Mouse (Mus musculus) lung, embryonic 14.5 days (tissue): ENCODE results near the gene Zmiz1. TPM values are rescaled to one million over a fixed set of nuclear protein-coding genes. Genes with fewer than 3 reads are reported as not detected.
A peak's percentile ranks its signal among the peaks of the same experiment; 100 is the strongest.

Source experiments
- ATAC-seq: fragments of 200-750 bp; cut with Nextera tagmentation; 2 replicates; pipeline ENCODE4 v1.8.0; 2017; ENCODE audit warnings: mild to moderate bottlenecking, moderate TSS enrichment, moderate library complexity; ENCODE audit not compliant: insufficient read depth
- DNase-seq: peaks from one replicate; pipeline ENCODE4 v3.0.0-alpha.2; 2015
- H3K27ac ChIP-seq: fragments of 300-500 bp; sonication (generic); 2 replicates; pipeline ENCODE4 v1.5.1; 2014; ENCODE audit warnings: low read depth, mild to moderate bottlenecking, moderate library complexity
- H3K27me3 ChIP-seq: fragments of 300-500 bp; sonication (generic); 2 replicates; pipeline ENCODE4 v1.6.1; 2014; ENCODE audit warnings: low read length, control low read depth; ENCODE audit not compliant: insufficient read depth
- H3K36me3 ChIP-seq: fragments of 300-500 bp; sonication (generic); 2 replicates; pipeline ENCODE4 v1.6.1; 2014; ENCODE audit warnings: control low read depth; ENCODE audit not compliant: insufficient read depth
- H3K4me1 ChIP-seq: fragments of 300-500 bp; sonication (generic); 2 replicates; pipeline ENCODE4 v1.6.1; 2014; ENCODE audit warnings: antibody characterized with exemption, control low read depth; ENCODE audit not compliant: insufficient read depth
- H3K4me2 ChIP-seq: fragments of 300-500 bp; sonication (generic); 2 replicates; pipeline ENCODE4 v1.6.1; 2014; ENCODE audit warnings: mild to moderate bottlenecking
- H3K4me3 ChIP-seq: fragments of 300-500 bp; sonication (generic); 2 replicates; pipeline ENCODE4 v1.5.1; 2014; ENCODE audit warnings: low read depth, low read length
- H3K9ac ChIP-seq: fragments of 300-500 bp; sonication (generic); 2 replicates; pipeline ENCODE4 v1.6.1; 2014
- H3K9me3 ChIP-seq: fragments of 300-500 bp; sonication (generic); 2 replicates; pipeline ENCODE4 v1.6.1; 2016; ENCODE audit warnings: low read depth, low read length, control low read depth
- CTCF ChIP-seq: IDR thresholded peaks from 2 replicates; pipeline ENCODE4 v1.5.1; 2016; ENCODE audit warnings: antibody characterized with exemption, low read depth
- WGBS: fragments of 180-500 bp; shearing (Covaris S2); extraction: QIAGEN DNeasy Blood & Tissue Kit; methylation state at CpG from one replicate; pipeline ENCODE4 v1.1.7; 2014; 5-methylcytosine and 5-hydroxymethylcytosine counted together
- polyA plus RNA-seq: library from polyadenylated mRNA; unstranded; fragments of >200 nt; fragmentation: Nextera tagmentation; extraction: Ambion mirVana; gene quantifications from 2 replicates; pipeline ENCODE4 v1.2.1, GENCODE M21; 2014

The Zmiz1 gene
- polyA plus RNA-seq, 1 experiment from 2014 or later, result 33.5 TPM

- ATAC-seq, result no peak
- Histone ChIP-seq H3K36me3 (0 out of 2 replicates have a peak, but pooled peaks cover 3% of the 10 kb centered on the region), H3K4me3 (no peak overlapping the region), H3K27me3 (no peaks in the 10 kb centered on the region), H3K27ac (no peak overlapping the region), H3K9ac (no peak overlapping the region), H3K4me2 (no peak overlapping the region), H3K4me1 (peaks cover 38% of the 10 kb centered on the region), H3K9me3 (no peaks in the 10 kb centered on the region)
- 67% methylated on average over 9 of the region's 9 CpGs for WGBS
- DNase-seq, result no peak
- TF ChIP-seq CTCF, result no peak
Measured at GRCm38 (mm10) chr14:25520991-25521390, 62.0 kb downstream of the Zmiz1 start.

- H3K4me2 ChIP-seq, result no peak overlapping the region
- ATAC-seq (no peak), DNase-seq (no peak)
- 69% methylated on average over 4 of the region's 4 CpGs for WGBS
- H3K9ac ChIP-seq, result no peak overlapping the region
- H3K36me3 ChIP-seq, result 0 out of 2 replicates have a peak, but pooled peaks cover 3% of the 10 kb centered on the region
- H3K9me3 ChIP-seq, result no peaks in the 10 kb centered on the region
- H3K4me1 ChIP-seq, result peaks cover 36% of the 10 kb centered on the region
- no peak overlapping the region for H3K4me3 ChIP-seq
- no peak overlapping the region for H3K27ac ChIP-seq
- TF ChIP-seq CTCF, result no peak
- H3K27me3 ChIP-seq, result no peaks in the 10 kb centered on the region
Measured at GRCm38 (mm10) chr14:25521500-25521899, 62.5 kb downstream of the Zmiz1 start.

- ATAC-seq (no peak), DNase-seq (no peak)
- no peak for TF ChIP-seq CTCF
- 32% methylated on average over 4 of the region's 4 CpGs for WGBS
- Histone ChIP-seq H3K27ac (peak overlapping the region; percentile 55; the same call in 1 of the 2 replicates), H3K9me3 (no peaks in the 10 kb centered on the region), H3K9ac (no peak overlapping the region), H3K4me2 (no peak overlapping the region), H3K27me3 (no peaks in the 10 kb centered on the region), H3K4me1 (peaks cover 28% of the 10 kb centered on the region), H3K4me3 (no peak overlapping the region), H3K36me3 (0 out of 2 replicates have a peak, but pooled peaks cover 3% of the 10 kb centered on the region)
Measured at GRCm38 (mm10) chr14:25522415-25522814, 63.4 kb downstream of the Zmiz1 start.

GRCm38 (mm10) chr14:25523230-25524110 lies 64.5 kb downstream of the Zmiz1 start:
- H3K36me3 ChIP-seq, result no peaks in the 10 kb centered on the region
- H3K27ac ChIP-seq, result peak overlapping the region; percentile 55; the same call in 1 of the 2 replicates
- H3K9ac ChIP-seq, result no peak overlapping the region
- H3K4me1 ChIP-seq, result peaks cover 24% of the 10 kb centered on the region
- DNase-seq (peak; percentile 24), ATAC-seq (peak; percentile 22; the same call in 1 of the 2 replicates)
- WGBS, result 39% methylated on average over 11 of the region's 11 CpGs
- H3K27me3 ChIP-seq, result no peaks in the 10 kb centered on the region
- no peak overlapping the region for H3K4me3 ChIP-seq
- H3K4me2 ChIP-seq, result no peak overlapping the region
- 0 out of 2 replicates have a peak, but pooled peaks have one; percentile 19 for TF ChIP-seq CTCF
- H3K9me3 ChIP-seq, result no peaks in the 10 kb centered on the region

GRCm38 (mm10) chr14:25524111-25524495 lies 65.1 kb downstream of the Zmiz1 start:
- no peak for ATAC-seq
- H3K4me1 ChIP-seq, result peaks cover 24% of the 10 kb centered on the region

GRCm38 (mm10) chr14:25524884-25525283 lies 65.9 kb downstream of the Zmiz1 start:
- TF ChIP-seq CTCF, result no peak
- Histone ChIP-seq H3K27ac (0 out of 2 replicates have a peak overlapping the region, but pooled peaks have one; percentile 38), H3K9me3 (no peaks in the 10 kb centered on the region), H3K4me3 (no peak overlapping the region), H3K4me2 (no peak overlapping the region), H3K27me3 (no peaks in the 10 kb centered on the region), H3K9ac (no peak overlapping the region), H3K4me1 (peaks cover 19% of the 10 kb centered on the region), H3K36me3 (no peaks in the 10 kb centered on the region)
- WGBS, result 67% methylated on average over 4 of the region's 4 CpGs
- ATAC-seq, result no peak
- peak; percentile 13 for DNase-seq

More at GRCm38 (mm10) chr14:25524111-25524495, 65.1 kb downstream of the Zmiz1 start:
- no peaks in the 10 kb centered on the region for H3K27me3 ChIP-seq
- WGBS, result 67% methylated on average over 9 of the region's 9 CpGs
- no peak for DNase-seq
- H3K9ac ChIP-seq, result no peak overlapping the region
- H3K36me3 ChIP-seq, result no peaks in the 10 kb centered on the region
- no peak overlapping the region for H3K4me3 ChIP-seq
- H3K27ac ChIP-seq, result peak overlapping the region; percentile 33; the same call in 1 of the 2 replicates
- no peaks in the 10 kb centered on the region for H3K9me3 ChIP-seq
- no peak for TF ChIP-seq CTCF
- no peak overlapping the region for H3K4me2 ChIP-seq

- H3K36me3 ChIP-seq, result no peaks in the 10 kb centered on the region
- 55% methylated on average over 8 of the region's 8 CpGs for WGBS
- H3K4me2 ChIP-seq, result no peak overlapping the region
- ATAC-seq, result peak; percentile 33; the same call in 1 of the 2 replicates
- H3K4me3 ChIP-seq, result no peak overlapping the region
- no peak overlapping the region for H3K9ac ChIP-seq
- peak overlapping the region; percentile 38 for H3K27ac ChIP-seq
- TF ChIP-seq CTCF, result no peak
- no peaks in the 10 kb centered on the region for H3K27me3 ChIP-seq
- H3K4me1 ChIP-seq, result peaks cover 19% of the 10 kb centered on the region
- no peaks in the 10 kb centered on the region for H3K9me3 ChIP-seq
- DNase-seq, result peak; percentile 37
Measured at GRCm38 (mm10) chr14:25525729-25526128, 66.7 kb downstream of the Zmiz1 start.
